Mouse (Mus musculus) hindbrain, embryonic 10.5 days (tissue): ENCODE measurements around the gene Arhgap22. TPM values are rescaled to one million over a fixed set of nuclear protein-coding genes. Genes with fewer than 3 reads are reported as not detected.
A peak's percentile ranks its signal among the peaks of the same experiment; 100 is the strongest.

ENCODE experiments used
- DNase-seq: peaks from one replicate; pipeline ENCODE4 v3.0.0-alpha.2; 2017; ENCODE audit warnings: low spot score
- H3K27ac ChIP-seq: fragments of 300-500 bp; sonication (generic); 2 replicates; pipeline ENCODE4 v1.5.1; 2016; ENCODE audit warnings: mild to moderate bottlenecking, moderate library complexity
- H3K27me3 ChIP-seq: fragments of 300-500 bp; sonication (generic); 2 replicates; pipeline ENCODE4 v1.6.1; 2016; ENCODE audit warnings: mild to moderate bottlenecking; ENCODE audit not compliant: poor library complexity, insufficient read depth, severe bottlenecking
- H3K36me3 ChIP-seq: fragments of 300-500 bp; sonication (generic); 2 replicates; pipeline ENCODE4 v1.6.1; 2016; ENCODE audit warnings: mild to moderate bottlenecking, moderate library complexity
- H3K4me1 ChIP-seq: fragments of 300-500 bp; sonication (generic); replicated peaks from 2 replicates; pipeline ENCODE4 v1.6.1; 2016; ENCODE audit warnings: mild to moderate bottlenecking
- H3K4me3 ChIP-seq: fragments of 300-500 bp; sonication (generic); 2 replicates; pipeline ENCODE4 v1.5.1; 2016; ENCODE audit warnings: mild to moderate bottlenecking, moderate library complexity
- H3K9me3 ChIP-seq: fragments of 300-500 bp; sonication (generic); 2 replicates; pipeline ENCODE4 v1.6.1; 2016; ENCODE audit warnings: mild to moderate bottlenecking, moderate library complexity
- WGBS: fragments of 180-500 bp; shearing (Covaris S2); methylation state at CpG from one replicate; pipeline ENCODE4 v1.1.7; 2016; 5-methylcytosine and 5-hydroxymethylcytosine counted together
- polyA plus RNA-seq: library from polyadenylated mRNA; unstranded; fragments of >200 nt; fragmentation: Nextera tagmentation; extraction: Ambion mirVana; gene quantifications from 2 replicates; pipeline ENCODE4 v1.2.1, GENCODE M21; 2016

Arhgap22 gene
- polyA plus RNA-seq, 1 experiment from 2014 or later, result 4.2 TPM

GRCm38 (mm10) chr14:33303348-33303819 lies 89.6 kb downstream of the Arhgap22 start:
- 0 out of 2 replicates have a peak overlapping the region, but pooled peaks have one; percentile 12 for H3K27ac ChIP-seq
- H3K4me1 ChIP-seq, result peaks cover 13% of the 10 kb centered on the region
- no peaks in the 10 kb centered on the region for H3K27me3 ChIP-seq
- H3K4me3 ChIP-seq, result no peak overlapping the region
- WGBS, result 26% methylated on average over 9 of the region's 9 CpGs
- H3K36me3 ChIP-seq, result no peaks in the 10 kb centered on the region
- no peaks in the 10 kb centered on the region for H3K9me3 ChIP-seq
- DNase-seq, result peak; percentile 75

- Histone ChIP-seq H3K9me3 (no peaks in the 10 kb centered on the region), H3K27me3 (peaks cover 18% of the 10 kb centered on the region; the same call in 1 of the 2 replicates), H3K4me1 (peaks cover 7% of the 10 kb centered on the region), H3K4me3 (no peak overlapping the region), H3K27ac (no peak overlapping the region), H3K36me3 (no peaks in the 10 kb centered on the region)
- DNase-seq, result no peak
- 76% methylated on average over 12 of the region's 12 CpGs for WGBS
Measured at GRCm38 (mm10) chr14:33305645-33306281, 91.9 kb downstream of the Arhgap22 start.

GRCm38 (mm10) chr14:33310719-33311118 lies 96.9 kb downstream of the Arhgap22 start:
- H3K36me3 ChIP-seq, result no peaks in the 10 kb centered on the region
- H3K9me3 ChIP-seq, result no peaks in the 10 kb centered on the region
- 71% methylated on average over 4 of the region's 4 CpGs for WGBS
- DNase-seq, result no peak
- H3K27ac ChIP-seq, result no peak overlapping the region
- H3K4me1 ChIP-seq, result peaks cover 8% of the 10 kb centered on the region; the same call in 1 of the 2 replicates
- H3K4me3 ChIP-seq, result no peak overlapping the region
- peaks cover 37% of the 10 kb centered on the region for H3K27me3 ChIP-seq

- DNase-seq, result no peak
- Histone ChIP-seq H3K4me3 (no peak overlapping the region), H3K27ac (no peak overlapping the region), H3K4me1 (peaks cover 8% of the 10 kb centered on the region; the same call in 1 of the 2 replicates), H3K36me3 (no peaks in the 10 kb centered on the region), H3K27me3 (peaks cover 45% of the 10 kb centered on the region), H3K9me3 (no peaks in the 10 kb centered on the region)
- WGBS, result 25% methylated on average over 4 of the region's 4 CpGs
Measured at GRCm38 (mm10) chr14:33312309-33312708, 98.5 kb downstream of the Arhgap22 start.

GRCm38 (mm10) chr14:33313624-33314023 lies 99.8 kb downstream of the Arhgap22 start:
- Histone ChIP-seq H3K27me3 (peaks cover 56% of the 10 kb centered on the region), H3K36me3 (no peaks in the 10 kb centered on the region), H3K27ac (peak overlapping the region; percentile 1; the same call in 1 of the 2 replicates), H3K4me3 (no peak overlapping the region), H3K9me3 (no peaks in the 10 kb centered on the region), H3K4me1 (peaks cover 11% of the 10 kb centered on the region)
- peak; percentile 64 for DNase-seq
- under 1% methylated on average over 4 of the region's 4 CpGs for WGBS

- Histone ChIP-seq H3K9me3 (no peaks in the 10 kb centered on the region), H3K36me3 (no peaks in the 10 kb centered on the region), H3K27ac (no peak overlapping the region), H3K4me1 (peaks cover 11% of the 10 kb centered on the region), H3K4me3 (no peak overlapping the region), H3K27me3 (peaks cover 57% of the 10 kb centered on the region)
- 48% methylated on average over 7 of the region's 7 CpGs for WGBS
- no peak for DNase-seq
Measured at GRCm38 (mm10) chr14:33314160-33314559, 100.3 kb downstream of the Arhgap22 start.

GRCm38 (mm10) chr14:33315111-33315510 lies 101.3 kb downstream of the Arhgap22 start:
- WGBS, result 43% methylated on average over 5 of the region's 5 CpGs

GRCm38 (mm10) chr14:33315771-33316170 lies 101.9 kb downstream of the Arhgap22 start:
- peaks cover 27% of the 10 kb centered on the region for H3K4me1 ChIP-seq
- no peaks in the 10 kb centered on the region for H3K36me3 ChIP-seq
- H3K27ac ChIP-seq, result no peak overlapping the region
- peaks cover 59% of the 10 kb centered on the region for H3K27me3 ChIP-seq
- 60% methylated on average over 4 of the region's 4 CpGs for WGBS
- DNase-seq, result peak; percentile 17
- H3K4me3 ChIP-seq, result no peak overlapping the region
- H3K9me3 ChIP-seq, result no peaks in the 10 kb centered on the region

More at GRCm38 (mm10) chr14:33315111-33315510, 101.3 kb downstream of the Arhgap22 start:
- Histone ChIP-seq H3K4me1 (peaks cover 21% of the 10 kb centered on the region), H3K27me3 (peaks cover 59% of the 10 kb centered on the region), H3K9me3 (no peaks in the 10 kb centered on the region), H3K4me3 (no peak overlapping the region), H3K27ac (no peak overlapping the region), H3K36me3 (no peaks in the 10 kb centered on the region)
- no peak for DNase-seq

GRCm38 (mm10) chr14:33317946-33318345 lies 104.1 kb downstream of the Arhgap22 start:
- no peak overlapping the region for H3K27ac ChIP-seq
- no peaks in the 10 kb centered on the region for H3K9me3 ChIP-seq
- peaks cover 71% of the 10 kb centered on the region for H3K27me3 ChIP-seq
- H3K36me3 ChIP-seq, result no peaks in the 10 kb centered on the region
- no peak overlapping the region for H3K4me3 ChIP-seq
- peaks cover 29% of the 10 kb centered on the region for H3K4me1 ChIP-seq
- no peak for DNase-seq
- WGBS, result 50% methylated on average over 6 of the region's 6 CpGs

- Histone ChIP-seq H3K4me3 (peak overlapping the region; percentile 72), H3K9me3 (no peaks in the 10 kb centered on the region), H3K4me1 (peaks cover 38% of the 10 kb centered on the region), H3K36me3 (no peaks in the 10 kb centered on the region), H3K27ac (peak overlapping the region; percentile 79), H3K27me3 (peaks cover 66% of the 10 kb centered on the region)
- DNase-seq, result peak; percentile 85
- WGBS, result under 1% methylated on average over 105 of the region's 106 CpGs
Measured at GRCm38 (mm10) chr14:33319541-33320521, 106.0 kb downstream of the Arhgap22 start.

- Histone ChIP-seq H3K4me3 (peak overlapping the region; percentile 72), H3K27me3 (peaks cover 57% of the 10 kb centered on the region), H3K9me3 (no peaks in the 10 kb centered on the region), H3K27ac (no peak overlapping the region), H3K36me3 (no peaks in the 10 kb centered on the region), H3K4me1 (peaks cover 36% of the 10 kb centered on the region)
- WGBS, result 10% methylated on average over 7 of the region's 7 CpGs
- DNase-seq, result peak; percentile 16
Measured at GRCm38 (mm10) chr14:33320856-33321255, 107.0 kb downstream of the Arhgap22 start.

- H3K9me3 ChIP-seq, result no peaks in the 10 kb centered on the region
- peaks cover 47% of the 10 kb centered on the region for H3K27me3 ChIP-seq
- DNase-seq, result peak; percentile 76
- 27% methylated on average over 7 of the region's 7 CpGs for WGBS
- peak overlapping the region; percentile 19; the same call in 1 of the 2 replicates for H3K4me3 ChIP-seq
- H3K4me1 ChIP-seq, result peaks cover 37% of the 10 kb centered on the region
- no peaks in the 10 kb centered on the region for H3K36me3 ChIP-seq
- H3K27ac ChIP-seq, result no peak overlapping the region
Measured at GRCm38 (mm10) chr14:33322661-33323088, 108.8 kb downstream of the Arhgap22 start.
